ENCODE assay signal across 28 mouse cellular contexts in the genomic region with DNA sequence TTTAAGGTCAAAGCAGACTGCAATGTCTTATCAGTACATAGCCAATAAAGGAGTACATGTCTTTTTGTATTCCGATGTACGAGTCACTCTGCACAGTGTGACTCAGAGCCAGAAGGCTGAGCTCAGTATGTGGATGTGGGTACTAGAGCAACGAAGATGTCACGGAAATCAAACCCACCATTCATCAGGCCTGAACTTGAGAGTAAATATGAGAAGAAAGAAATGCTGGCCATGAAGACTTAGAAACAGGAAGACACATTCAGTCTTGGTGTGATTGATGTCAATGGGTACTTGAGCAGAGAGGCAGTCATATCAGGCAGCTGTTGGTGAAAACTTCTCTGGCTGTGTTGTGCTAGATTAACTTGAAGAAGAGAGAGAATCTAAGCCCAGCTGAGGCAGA. TPM values are rescaled to one million over a fixed set of nuclear protein-coding genes. Genes with fewer than 3 reads are reported as not detected.
DNase-seq lines count a peak whose midpoint lies in the region; ATAC-seq and TF ChIP-seq lines count a peak whose summit lies in the region.
"Had no signal": no experiment of that assay in that cellular context is flagged by ENCODE, and none has a peak within 500 bp of the region (broad histone marks: within the 10 kb centered on the region; RNA-seq: fewer than 3 reads in every experiment).

No protein-coding gene starts in this region.

- H3K4me1 ChIP-seq in MEL (ENCODE audit: control insufficient read depth in 1 of 2, insufficient read depth in 2 of 2, low read length in 2 of 2) = no peaks in the 10 kb centered on the region; a peak in 1 of 4 replicates
- H3K4me1 ChIP-seq: heart, embryonic 10.5 days; hindbrain, embryonic 12.5 days; limb, embryonic 13.5 days; liver, embryonic 13.5 days had no signal

- H3K9me3 ChIP-seq in MEL (replicated peaks; ENCODE audit: insufficient read depth, low read length) = no peaks in the 10 kb centered on the region
- H3K9me3 ChIP-seq: G1E; heart, embryonic 10.5 days; hindbrain, embryonic 12.5 days; limb, embryonic 13.5 days; liver, embryonic 13.5 days had no signal

- DNase-seq in 416B (ENCODE audit: low read depth) (peak; percentile 89), MEL (ENCODE audit: low read depth, low spot score) (peak; percentile 27)
- DNase-seq in naive thymus-derived CD4-positive, alpha-beta T cell, adult 2 months (ENCODE audit: low read depth) = peak; percentile 22
- DNase-seq in cerebellum, postnatal 25 days = no peak
- no peak for DNase-seq in left cerebral cortex, postnatal 25 days (ENCODE audit: low spot score in 2 of 2)
- no peak for DNase-seq in ovary, adult 18-20 months (ENCODE audit: low spot score)
- no peak for DNase-seq in urinary bladder, postnatal 25 days (ENCODE audit: low spot score)
- DNase-seq: adrenal gland, adult 2 months; cerebellum, adult 9-10 months; embryo, embryonic 11 days; gastrocnemius, postnatal 36 days; kidney, postnatal 4 days; liver, embryonic 13.5 days; midbrain, embryonic 14.5 days; retina, postnatal 1 day; thymus, postnatal 25 days had no signal

- H3K27ac ChIP-seq in MEL (ENCODE audit: control insufficient read depth, low read depth, low read length) = no peak overlapping the region
- H3K27ac ChIP-seq: heart, embryonic 10.5 days; hindbrain, embryonic 12.5 days; limb, embryonic 13.5 days; liver, embryonic 13.5 days; stomach, postnatal 0 days had no signal

- no peak for TF ChIP-seq CTCF in MEL (IDR thresholded peaks at IDR 0.05 in 2 of 3, conservative IDR thresholded peaks at IDR 0.05 in 1 of 3; ENCODE audit: control insufficient read depth in 1 of 3, insufficient read depth in 1 of 3, low read depth in 2 of 3, low read length in 3 of 3, poor library complexity in 1 of 3, severe bottlenecking in 1 of 3)

- no peak for TF ChIP-seq EP300 in MEL (IDR thresholded peaks at IDR 0.05; ENCODE audit: low read depth in 1 of 2, low read length in 2 of 2)

- H3K27me3 ChIP-seq in MEL (ENCODE audit: control insufficient read depth in 1 of 2, insufficient read depth in 2 of 2, low read length in 2 of 2) = no peaks in the 10 kb centered on the region
- H3K27me3 ChIP-seq: hindbrain, embryonic 12.5 days; limb, embryonic 13.5 days; liver, embryonic 13.5 days had no signal

- ATAC-seq in granulocyte monocyte progenitor cell, adult 5-6 weeks (replicated peaks; ENCODE audit: poor library complexity, severe bottlenecking) = peak; percentile 36
- ATAC-seq: forebrain, embryonic 16.5 days; intestine, embryonic 16.5 days had no signal

- no peak overlapping the region for H3K4me3 ChIP-seq in MEL (ENCODE audit: control insufficient read depth in 1 of 2, insufficient read depth in 1 of 2, low read depth in 2 of 2, low read length in 2 of 2)
- H3K4me3 ChIP-seq: heart, embryonic 10.5 days; hindbrain, embryonic 12.5 days; limb, embryonic 13.5 days; liver, embryonic 13.5 days; myocyte had no signal

- H3K79me2 ChIP-seq in MEL (ENCODE audit: control insufficient read depth, insufficient read depth, low read length, poor library complexity) = no peaks in the 10 kb centered on the region

- TF ChIP-seq RAD21 in MEL (IDR thresholded peaks at IDR 0.05; ENCODE audit: low read depth, low read length) = no peak

- intact Hi-C loops in left cerebral cortex, postnatal 25 days (cut with DNase I) = no loop called here

- H3K9ac ChIP-seq in MEL (ENCODE audit: control insufficient read depth, low read depth, low read length, poor library complexity, severe bottlenecking) = no peak overlapping the region
- H3K9ac ChIP-seq: hindbrain, embryonic 12.5 days; limb, embryonic 13.5 days; liver, embryonic 13.5 days had no signal

- H3K36me3 ChIP-seq in MEL (ENCODE audit: control insufficient read depth in 1 of 2, insufficient read depth in 2 of 2, low read length in 2 of 2) = peaks cover 0 to 10% of the 10 kb centered on the region in 2 experiments; a peak in 2 of 4 replicates
- H3K36me3 ChIP-seq: G1E; heart, embryonic 10.5 days; hindbrain, embryonic 12.5 days; limb, embryonic 13.5 days; liver, embryonic 13.5 days had no signal

- TF ChIP-seq POLR2A in MEL (IDR thresholded peaks at IDR 0.05; ENCODE audit: control insufficient read depth in 1 of 2, insufficient read depth in 1 of 2, low read depth in 1 of 2, low read length in 2 of 2, poor library complexity in 1 of 2) = no peak

TF ChIP-seq in MEL, 35 proteins besides CTCF, POLR2A, EP300 and RAD21:
- TF ChIP-seq SMC3 (IDR thresholded peaks at IDR 0.05; ENCODE audit: low read depth, low read length) = no peak
- no peak for TF ChIP-seq GATA1 (IDR thresholded peaks at IDR 0.05; ENCODE audit: low read depth, low read length)
- TF ChIP-seq RCOR1 (IDR thresholded peaks at IDR 0.05; ENCODE audit: low read depth, low read length) = no peak
- no peak for TF ChIP-seq MAX (IDR thresholded peaks at IDR 0.05; ENCODE audit: low read length)
- TF ChIP-seq MYC (IDR thresholded peaks at IDR 0.05; ENCODE audit: low read depth, low read length) = no peak
- TF ChIP-seq USF1 (IDR thresholded peaks at IDR 0.05; ENCODE audit: low read depth, low read length) = no peak
- no peak for TF ChIP-seq MEF2A (IDR thresholded peaks at IDR 0.05; ENCODE audit: extremely low read depth, insufficient replicate concordance, low read depth, low read length, poor library complexity, severe bottlenecking)
- TF ChIP-seq ELF1 (IDR thresholded peaks at IDR 0.05; ENCODE audit: low read depth, low read length) = no peak
- no peak for TF ChIP-seq CHD1 (IDR thresholded peaks at IDR 0.05; ENCODE audit: low read depth, low read length)
- TF ChIP-seq CHD2 (IDR thresholded peaks at IDR 0.05; ENCODE audit: low read length) = no peak
- no peak for TF ChIP-seq MAFK (IDR thresholded peaks at IDR 0.05; ENCODE audit: borderline replicate concordance, low read depth, low read length)
- no peak for TF ChIP-seq TBP (IDR thresholded peaks at IDR 0.05; ENCODE audit: low read depth, low read length)
- TF ChIP-seq MYB (IDR thresholded peaks at IDR 0.05; ENCODE audit: low read depth, low read length) = no peak
- TF ChIP-seq GABPA (IDR thresholded peaks at IDR 0.05; ENCODE audit: low read depth, low read length) = no peak
- no peak for TF ChIP-seq TAL1 (IDR thresholded peaks at IDR 0.05; ENCODE audit: low read length)
- TF ChIP-seq UBTF (IDR thresholded peaks at IDR 0.05; ENCODE audit: borderline replicate concordance, insufficient read depth, low read depth, low read length) = no peak
TF ChIP-seq in MEL: peak in this region for 0.

RNA-seq across cellular contexts. Expression of a gene that starts 25.8 kb away (rescaled TPM):
- total RNA-seq in MEL (2012; rRNA removed) = not detected in 2 replicates
- not detected for polyA plus RNA-seq in MEL (2012; ENCODE audit: insufficient read depth in 1 of 2, insufficient read length in 2 of 2, low read depth in 1 of 2, low replicate concordance in 2 of 2, missing spikeins in 1 of 2)
- total RNA-seq in granulocyte monocyte progenitor cell, adult 5-6 weeks (2014; fragmentation: Nextera tagmentation) = not detected in 2 replicates
- total RNA-seq in granulocyte monocyte progenitor cell, adult 5-6 weeks (2017) = not detected in 2 replicates
- 1 to 10 TPM in 1 of 2 experiments, under 1 TPM in 1; 0.57 to 1.3 TPM for total RNA-seq in left cerebral cortex, postnatal 25 days (2021)
- total RNA-seq: adrenal gland, adult 2 months; gastrocnemius, postnatal 36 days had no signal
- polyA plus RNA-seq: adrenal gland, adult 2 months; C2C12; heart, embryonic 10.5 days; intestine, embryonic 16.5 days; kidney, embryonic 14.5 days; limb, embryonic 13.5 days; liver, embryonic 13.5 days; myocyte had no signal

RNA-seq across cellular contexts. Expression of a gene that starts 46.1 kb away (rescaled TPM):
- total RNA-seq in MEL (2012; rRNA removed) = 1.7 and 5.9 TPM in 2 replicates
- under 1 TPM in 1 of 2 experiments, not detected in 1; 0.91 TPM for polyA plus RNA-seq in MEL (2012; ENCODE audit: insufficient read depth in 1 of 2, insufficient read length in 2 of 2, low read depth in 1 of 2, low replicate concordance in 2 of 2, missing spikeins in 1 of 2)
- total RNA-seq in granulocyte monocyte progenitor cell, adult 5-6 weeks (2014; fragmentation: Nextera tagmentation) = 3.8 and 4.0 TPM in 2 replicates
- 65.3 and 73.3 TPM in 2 replicates for total RNA-seq in granulocyte monocyte progenitor cell, adult 5-6 weeks (2017)
- under 1 TPM; 0.25 to 0.32 TPM for total RNA-seq in left cerebral cortex, postnatal 25 days (2021)
- total RNA-seq: gastrocnemius, postnatal 36 days; layer of hippocampus, postnatal 10 days had no signal
- polyA plus RNA-seq: adrenal gland, adult 2 months; C2C12; forebrain, embryonic 16.5 days; heart, embryonic 10.5 days; kidney, embryonic 14.5 days; myocyte had no signal

Comparison
In these comparisons a context has a peak if more than half of its experiments do, and no peak if none do; other contexts are left out.
1. DNase-seq: peak in 416B (single experiment), MEL (single experiment) and naive thymus-derived CD4-positive, alpha-beta T cell, adult 2 months (single experiment); none in cerebellum, postnatal 25 days (0 of 2), left cerebral cortex, postnatal 25 days (0 of 2), ovary, adult 18-20 months (single experiment) and urinary bladder, postnatal 25 days (single experiment).